Mouse (Mus musculus) heart, embryonic 16.5 days (tissue): ENCODE data around the gene Ap3s2. TPM values are rescaled to one million over a fixed set of nuclear protein-coding genes. Genes with fewer than 3 reads are reported as not detected.

ENCODE experiments used
- ATAC-seq: fragments of 200-750 bp; cut with Nextera tagmentation; replicated peaks from 2 replicates; pipeline ENCODE4 v1.8.0; 2017; ENCODE audit warnings: moderate number of reproducible peaks; ENCODE audit not compliant: insufficient read depth, low FRiP score; ENCODE audit errors: extremely low read depth
- H3K27ac ChIP-seq: fragments of 300-500 bp; sonication (generic); 2 replicates; pipeline ENCODE4 v1.5.1; 2014; ENCODE audit warnings: mild to moderate bottlenecking, low read length, control low read depth, moderate library complexity
- H3K27me3 ChIP-seq: fragments of 300-500 bp; sonication (generic); 2 replicates; pipeline ENCODE4 v1.6.1; 2014; ENCODE audit warnings: low read length, mixed read lengths; ENCODE audit not compliant: control insufficient read depth, insufficient read depth
- H3K36me3 ChIP-seq: fragments of 300-500 bp; sonication (generic); 2 replicates; pipeline ENCODE4 v1.6.1; 2014; ENCODE audit not compliant: control insufficient read depth, insufficient read depth
- H3K4me1 ChIP-seq: fragments of 300-500 bp; sonication (generic); 2 replicates; pipeline ENCODE4 v1.6.1; 2014; ENCODE audit warnings: low read length, mixed read lengths; ENCODE audit not compliant: control insufficient read depth, insufficient read depth
- H3K4me2 ChIP-seq: fragments of 300-500 bp; sonication (generic); 2 replicates; pipeline ENCODE4 v1.6.1; 2014; ENCODE audit warnings: low read depth, mild to moderate bottlenecking, control low read depth, low read length
- H3K4me3 ChIP-seq: fragments of 300-500 bp; sonication (generic); 2 replicates; pipeline ENCODE4 v1.5.1; 2014; ENCODE audit warnings: mild to moderate bottlenecking, control low read depth, low read length
- H3K9ac ChIP-seq: fragments of 300-500 bp; sonication (generic); 2 replicates; pipeline ENCODE4 v1.6.1; 2014; ENCODE audit warnings: low read length, control low read depth
- H3K9me3 ChIP-seq: fragments of 300-500 bp; sonication (generic); replicated peaks from 2 replicates; pipeline ENCODE4 v1.6.1; 2016; ENCODE audit warnings: low read length; ENCODE audit not compliant: control insufficient read depth
- WGBS: fragments of 180-500 bp; shearing (Covaris S2); extraction: QIAGEN DNeasy Blood & Tissue Kit; methylation state at CpG from one replicate; pipeline ENCODE4 v1.1.7; 2014; 5-methylcytosine and 5-hydroxymethylcytosine counted together
- polyA plus RNA-seq: library from polyadenylated mRNA; unstranded; fragments of >200 nt; fragmentation: Nextera tagmentation; extraction: Ambion mirVana; gene quantifications from 2 replicates; pipeline ENCODE4 v1.2.1, GENCODE M21; 2015

The Ap3s2 gene
- polyA plus RNA-seq, 1 experiment from 2014 or later = 23.6 TPM

GRCm38 (mm10) chr7:79934862-79935510 is 14.5 kb upstream of the Ap3s2 start, which contains the start of gene Arpin:
Arpin (minus strand) TSS chr7:79935359.
- H3K4me2 ChIP-seq = peak within 1 kb of the TSS; percentile 88
- ATAC-seq = peak; percentile 87

DNA sequence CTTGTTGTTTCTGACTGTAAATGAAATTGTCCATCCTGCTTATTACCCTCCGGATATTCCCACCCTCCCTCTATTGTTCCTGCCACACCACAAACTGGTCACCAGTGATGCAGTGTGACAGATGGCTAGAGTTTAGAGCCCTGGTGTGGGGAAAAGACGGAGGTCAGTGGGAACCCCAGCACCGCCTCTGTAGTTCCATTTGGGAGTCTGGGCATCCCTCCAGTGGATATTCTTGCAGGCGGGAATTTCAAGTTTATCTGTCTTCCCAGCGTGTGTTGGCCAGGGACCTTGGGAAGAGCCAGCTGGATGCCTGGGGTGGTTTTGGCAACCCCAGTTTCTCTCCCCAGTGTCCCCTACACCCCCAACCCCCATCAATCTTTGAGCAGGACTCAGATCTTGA is 14.0 kb upstream of the Ap3s2 start:
- Histone ChIP-seq H3K36me3 (0 out of 2 replicates have a peak, but pooled peaks cover 1% of the 10 kb centered on the region), H3K9me3 (peaks cover 3% of the 10 kb centered on the region; the same call in 1 of the 2 replicates), H3K27me3 (no peaks in the 10 kb centered on the region), H3K9ac (peak overlapping the region; percentile 70), H3K4me3 (peak overlapping the region; percentile 55), H3K4me1 (peaks cover 9% of the 10 kb centered on the region), H3K27ac (peak overlapping the region; percentile 86), H3K4me2 (peak overlapping the region; percentile 88)
- ATAC-seq = 0 out of 2 replicates have a peak, but pooled peaks have one; percentile 8
- WGBS = 25% methylated on average over 5 of the region's 5 CpGs

More at GRCm38 (mm10) chr7:79934862-79935510, 14.5 kb upstream of the Ap3s2 start, which contains the start of gene Arpin:
- peaks cover 9% of the 10 kb centered on the region for H3K4me1 ChIP-seq
- H3K9me3 ChIP-seq = peaks cover 3% of the 10 kb centered on the region; the same call in 1 of the 2 replicates
- no peaks in the 10 kb centered on the region for H3K27me3 ChIP-seq
- H3K36me3 ChIP-seq = no peaks in the 10 kb centered on the region
- 2% methylated on average over 32 of the region's 32 CpGs for WGBS
- peak within 1 kb of the TSS; percentile 70 for H3K9ac ChIP-seq
- H3K27ac ChIP-seq = peak within 1 kb of the TSS; percentile 86
- peak within 1 kb of the TSS; percentile 55 for H3K4me3 ChIP-seq

DNA sequence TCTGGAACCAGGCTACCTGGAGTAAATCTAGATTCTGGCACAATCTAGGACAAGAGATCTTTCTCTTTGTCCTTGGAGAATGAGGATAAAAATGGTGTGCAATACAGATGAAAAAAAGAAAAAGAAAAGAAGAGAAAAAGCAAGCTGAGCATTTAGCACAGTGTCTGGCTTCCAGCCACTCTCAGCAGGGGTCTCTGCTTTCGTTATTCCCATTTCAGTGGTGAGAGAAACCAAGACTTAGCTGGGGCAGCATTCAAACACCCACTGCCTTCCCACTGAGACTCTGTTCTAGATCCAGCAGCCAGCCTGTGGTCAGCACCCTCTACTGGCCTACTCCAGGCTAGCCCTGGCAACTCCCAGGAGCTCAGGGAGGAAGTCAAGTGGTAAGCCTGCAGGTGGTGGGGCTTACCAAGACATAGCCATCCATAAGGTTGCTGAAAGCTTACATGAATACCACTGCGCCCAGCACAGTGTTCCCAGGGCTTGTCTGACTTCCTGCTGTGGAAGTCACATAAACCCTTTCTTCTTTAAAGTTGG is 8.1 kb upstream of the Ap3s2 start:
- Histone ChIP-seq H3K27me3 (no peaks in the 10 kb centered on the region), H3K27ac (no peak overlapping the region), H3K9ac (no peak overlapping the region), H3K4me3 (no peak overlapping the region), H3K4me1 (no peaks in the 10 kb centered on the region), H3K4me2 (no peak overlapping the region), H3K9me3 (no peaks in the 10 kb centered on the region), H3K36me3 (peaks cover 20% of the 10 kb centered on the region; the same call in 1 of the 2 replicates)
- WGBS = 86% methylated on average over 2 of the region's 2 CpGs
- no peak for ATAC-seq

DNA sequence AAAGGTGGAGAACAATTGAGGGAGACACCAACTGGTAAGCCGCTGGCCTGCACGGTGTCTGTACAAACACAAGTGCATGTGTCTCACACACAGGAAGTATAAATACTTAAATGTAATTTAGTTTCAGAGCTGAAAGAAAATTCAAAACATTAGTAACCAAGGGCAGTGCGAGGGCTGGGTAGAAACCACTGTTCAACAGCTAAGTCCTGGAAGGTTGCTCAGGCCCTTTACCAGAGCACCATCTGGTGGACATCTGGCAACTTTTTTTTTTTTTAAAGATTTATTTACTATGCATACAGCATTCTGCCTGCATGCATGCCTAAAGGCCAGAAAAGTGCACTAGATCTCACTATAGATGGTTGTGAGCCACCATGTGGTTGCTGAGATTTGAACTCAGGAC is 5.9 kb downstream of the Ap3s2 start:
- Histone ChIP-seq H3K4me1 (peaks cover 1% of the 10 kb centered on the region), H3K9me3 (no peaks in the 10 kb centered on the region), H3K9ac (no peak overlapping the region), H3K36me3 (peaks cover 10% of the 10 kb centered on the region), H3K4me3 (no peak overlapping the region), H3K27me3 (no peaks in the 10 kb centered on the region), H3K4me2 (no peak overlapping the region), H3K27ac (no peak overlapping the region)
- WGBS = 74% methylated on average over 3 of the region's 3 CpGs
- ATAC-seq = no peak

DNA sequence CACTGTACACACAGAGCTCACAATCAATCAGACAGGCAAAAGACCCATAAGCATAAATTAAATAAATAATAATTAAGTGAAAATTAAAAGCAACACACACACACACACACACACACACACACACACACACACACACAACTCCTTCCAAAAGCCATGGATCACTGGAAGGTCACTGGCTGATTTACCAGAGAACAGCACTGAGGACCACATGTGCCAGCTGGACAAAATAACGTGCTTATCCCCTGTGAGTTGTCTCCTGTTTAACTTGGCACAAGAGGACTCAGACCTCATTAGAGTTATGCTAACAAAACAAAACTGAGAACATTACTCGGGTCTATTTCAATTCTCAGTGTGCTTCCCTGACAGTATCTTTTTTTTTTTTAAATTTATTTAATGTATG is 13.1 kb downstream of the Ap3s2 start:
- Histone ChIP-seq H3K4me3 (no peak overlapping the region), H3K4me1 (no peaks in the 10 kb centered on the region), H3K27ac (no peak overlapping the region), H3K4me2 (no peak overlapping the region), H3K36me3 (peaks cover 22% of the 10 kb centered on the region; the same call in 1 of the 2 replicates), H3K9me3 (no peaks in the 10 kb centered on the region), H3K27me3 (no peaks in the 10 kb centered on the region), H3K9ac (no peak overlapping the region)
- ATAC-seq = no peak; the same call in 1 of the 2 replicates
- 64% methylated on average over 2 of the region's 2 CpGs for WGBS

- no peak overlapping the region for H3K9ac ChIP-seq
- no peaks in the 10 kb centered on the region for H3K4me1 ChIP-seq
- ATAC-seq = no peak
- no peaks in the 10 kb centered on the region for H3K9me3 ChIP-seq
- H3K27ac ChIP-seq = no peak overlapping the region
- H3K27me3 ChIP-seq = no peaks in the 10 kb centered on the region
- no peak overlapping the region for H3K4me3 ChIP-seq
- WGBS = 87% methylated on average over 3 of the region's 3 CpGs
- no peak overlapping the region for H3K4me2 ChIP-seq
- peaks cover 24% of the 10 kb centered on the region; the same call in 1 of the 2 replicates for H3K36me3 ChIP-seq
These were observed 13.5 kb downstream of the Ap3s2 start for GRCm38 (mm10) chr7:79906914-79907313.

DNA sequence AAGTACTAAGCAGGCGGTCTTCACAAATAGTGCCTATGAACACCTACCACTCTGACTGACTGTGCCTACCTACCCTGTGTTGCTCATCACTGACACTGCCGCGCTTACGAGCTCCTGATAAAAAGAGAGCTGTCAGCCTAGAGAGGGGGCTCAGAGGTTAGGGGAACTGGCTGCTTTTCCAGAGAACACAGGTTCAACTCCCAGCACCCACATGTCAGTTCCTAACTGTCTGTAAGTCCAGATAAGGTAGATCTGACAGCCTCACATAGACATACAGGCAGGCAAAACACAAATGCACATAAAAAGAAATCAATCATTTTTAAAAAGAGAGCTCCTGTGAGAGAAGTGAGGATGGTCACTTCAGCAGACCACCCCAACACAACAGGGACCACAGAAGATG is 15.3 kb downstream of the Ap3s2 start:
- Histone ChIP-seq H3K36me3 (peaks cover 24% of the 10 kb centered on the region; the same call in 1 of the 2 replicates), H3K27ac (no peak overlapping the region), H3K4me3 (no peak overlapping the region), H3K4me2 (no peak overlapping the region), H3K9me3 (no peaks in the 10 kb centered on the region), H3K9ac (no peak overlapping the region), H3K4me1 (no peaks in the 10 kb centered on the region), H3K27me3 (no peaks in the 10 kb centered on the region)
- ATAC-seq = no peak
- WGBS = 84% methylated on average over 4 of the region's 4 CpGs

GRCm38 (mm10) chr7:79903160-79903792 is 17.2 kb downstream of the Ap3s2 start:
- H3K4me2 ChIP-seq = no peak overlapping the region
- no peaks in the 10 kb centered on the region for H3K4me1 ChIP-seq
- no peaks in the 10 kb centered on the region for H3K9me3 ChIP-seq
- H3K4me3 ChIP-seq = no peak overlapping the region
- no peaks in the 10 kb centered on the region for H3K27me3 ChIP-seq
- ATAC-seq = no peak
- no peak overlapping the region for H3K9ac ChIP-seq
- no peak overlapping the region for H3K27ac ChIP-seq
- 60% methylated on average over 8 of the region's 8 CpGs for WGBS
- H3K36me3 ChIP-seq = peaks cover 16% of the 10 kb centered on the region; the same call in 1 of the 2 replicates

DNA sequence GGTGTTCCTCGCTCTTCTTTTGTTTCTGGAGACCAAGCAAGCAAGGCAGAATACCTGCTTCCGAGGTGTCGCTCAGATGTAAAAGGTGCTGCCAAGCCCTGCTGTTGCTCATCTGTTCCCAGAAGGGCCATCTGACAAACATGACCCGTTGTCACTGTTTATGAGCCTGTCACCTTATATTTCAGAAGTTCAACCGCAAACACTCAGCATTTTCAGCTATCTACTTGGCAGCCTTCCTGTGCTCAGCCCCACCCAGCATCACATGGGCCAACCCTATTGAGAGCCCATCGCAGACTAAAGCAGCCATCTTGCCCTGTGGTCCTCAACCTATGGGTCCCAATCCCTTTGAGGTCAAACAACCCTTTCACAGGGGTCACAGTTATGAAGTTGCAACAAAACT is 19.7 kb downstream of the Ap3s2 start:
- no peak for ATAC-seq
- Histone ChIP-seq H3K9ac (no peak overlapping the region), H3K9me3 (no peaks in the 10 kb centered on the region), H3K27me3 (no peaks in the 10 kb centered on the region), H3K4me3 (no peak overlapping the region), H3K4me1 (no peaks in the 10 kb centered on the region), H3K36me3 (peaks cover 7% of the 10 kb centered on the region; the same call in 1 of the 2 replicates), H3K27ac (no peak overlapping the region), H3K4me2 (no peak overlapping the region)
- WGBS = 88% methylated on average over 6 of the region's 6 CpGs
